Mouse (Mus musculus): ENCODE measurements around the gene Sertad2.

The Sertad2 gene

DNA sequence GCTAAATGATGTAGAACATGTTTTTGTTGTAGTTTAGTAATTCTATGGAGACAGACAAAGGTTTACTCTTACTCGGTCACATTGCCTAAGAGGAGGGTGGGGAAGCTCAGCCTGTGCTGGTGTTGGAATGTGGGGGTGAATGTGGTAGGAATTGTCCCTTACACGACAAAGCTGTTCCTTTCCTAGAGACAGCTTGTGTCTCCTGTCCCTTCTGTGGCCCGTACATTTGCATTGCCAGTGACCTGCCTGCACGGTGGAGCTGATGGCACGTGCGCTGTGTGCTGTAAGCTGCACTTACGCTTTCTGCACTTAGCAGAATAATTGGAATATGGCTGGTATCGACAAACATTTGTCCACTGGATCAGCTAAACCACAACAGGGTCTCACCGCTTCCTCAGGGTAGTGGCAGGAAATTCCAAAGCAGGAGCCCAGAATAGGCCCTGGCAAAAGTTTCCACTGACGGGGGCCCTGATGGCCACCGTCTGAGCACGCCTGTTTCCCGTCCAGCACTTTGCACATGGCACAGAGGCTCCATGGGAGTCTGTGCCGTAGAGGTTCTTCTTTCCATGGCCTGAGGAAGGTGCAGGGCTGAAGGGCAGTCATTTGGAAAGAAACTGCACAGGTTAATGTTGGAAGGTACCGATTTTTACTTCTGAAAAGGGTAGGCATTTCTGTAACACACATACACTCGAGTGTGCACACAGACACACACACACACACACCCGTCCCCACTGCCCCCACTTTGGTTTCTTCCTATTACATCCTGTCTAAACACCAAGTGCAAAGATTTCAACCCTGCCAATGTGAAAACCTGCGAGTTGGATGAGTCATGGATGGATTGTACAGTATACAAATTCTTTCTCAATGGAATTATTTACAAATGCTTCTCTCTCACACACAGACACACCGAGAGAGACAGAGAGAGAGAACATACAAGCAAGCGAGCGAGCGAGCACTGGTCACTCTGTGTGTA lies 51.5 kb downstream of the Sertad2 start:
- DNase-seq (ENCODE audit: low spot score): no peak

DNA sequence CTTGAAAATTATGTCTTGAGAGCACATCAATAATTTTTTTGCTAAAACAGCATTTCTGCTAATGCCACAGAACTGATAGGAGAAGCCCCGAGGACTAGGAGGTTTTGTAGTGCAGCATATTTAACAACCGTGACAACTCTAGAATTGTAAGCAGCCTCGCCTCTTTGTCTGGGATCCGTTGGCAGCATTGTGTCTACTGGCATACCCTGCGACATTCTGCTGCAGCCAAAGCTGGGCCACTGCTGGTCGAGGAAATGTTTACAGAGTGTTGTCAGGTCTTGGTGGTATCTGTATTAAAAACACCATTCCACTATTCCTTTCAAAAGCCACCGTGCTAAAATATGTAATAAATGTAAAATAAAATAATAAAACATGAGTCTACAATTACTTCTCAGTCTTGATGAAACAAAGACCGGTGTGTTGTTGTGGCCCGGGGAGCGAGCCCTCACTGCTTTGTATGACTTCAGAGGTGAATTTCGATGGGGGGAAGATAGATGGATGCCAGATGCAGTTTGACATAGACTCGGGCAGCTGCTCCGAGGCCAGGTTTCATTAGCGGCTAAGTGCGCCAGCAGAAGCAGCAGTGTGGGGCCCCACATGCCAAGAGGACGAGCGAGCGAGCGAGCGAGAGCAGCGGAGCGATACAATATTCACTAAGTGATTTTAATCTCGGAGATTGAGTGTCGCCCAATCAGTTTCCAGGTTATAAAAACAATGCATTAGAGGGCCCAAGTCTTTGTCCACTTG lies 60.2 kb downstream of the Sertad2 start:
- no peak for DNase-seq (ENCODE audit: low spot score)

DNA sequence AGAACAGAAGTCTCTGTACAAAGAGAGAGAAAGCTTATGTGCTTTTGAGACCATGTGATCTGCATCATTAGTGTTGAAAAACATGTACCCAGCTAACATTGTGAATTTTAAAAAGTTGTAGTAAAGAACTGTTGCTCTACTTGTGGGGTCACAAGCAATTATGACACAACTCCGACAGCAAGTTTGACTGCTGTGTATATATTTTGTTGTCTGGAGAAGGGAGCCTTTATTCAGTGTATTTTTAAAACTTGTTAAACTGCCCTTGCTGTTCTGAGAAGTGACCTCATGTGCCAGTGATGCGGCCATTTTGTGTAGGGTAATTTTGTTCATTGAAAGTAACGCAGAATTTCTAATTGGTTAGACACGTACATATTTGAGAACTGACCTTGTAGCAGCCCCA lies 61.1 kb downstream of the Sertad2 start:
- DNase-seq (ENCODE audit: low spot score): no peak

DNA sequence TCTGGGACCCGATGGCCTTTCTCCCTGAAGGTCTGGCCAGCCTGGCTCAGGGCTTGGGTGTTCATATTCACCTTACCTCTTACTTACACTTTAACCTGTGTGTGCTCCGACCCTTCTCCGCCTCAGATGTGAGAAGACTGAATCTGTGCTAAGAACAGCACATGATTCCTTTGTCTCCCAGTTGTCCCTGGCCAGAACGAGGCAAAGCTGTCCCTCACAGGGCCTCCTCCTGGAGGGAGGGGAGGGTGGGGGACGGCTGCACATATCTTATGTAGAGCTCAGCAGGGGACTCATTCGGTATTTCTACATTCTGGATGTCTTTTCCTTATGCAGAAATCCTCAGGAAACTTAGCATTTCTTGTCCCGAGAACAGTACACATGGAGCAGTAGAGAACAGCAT lies 62.6 kb downstream of the Sertad2 start:
- no peak for DNase-seq (ENCODE audit: low spot score)

DNA sequence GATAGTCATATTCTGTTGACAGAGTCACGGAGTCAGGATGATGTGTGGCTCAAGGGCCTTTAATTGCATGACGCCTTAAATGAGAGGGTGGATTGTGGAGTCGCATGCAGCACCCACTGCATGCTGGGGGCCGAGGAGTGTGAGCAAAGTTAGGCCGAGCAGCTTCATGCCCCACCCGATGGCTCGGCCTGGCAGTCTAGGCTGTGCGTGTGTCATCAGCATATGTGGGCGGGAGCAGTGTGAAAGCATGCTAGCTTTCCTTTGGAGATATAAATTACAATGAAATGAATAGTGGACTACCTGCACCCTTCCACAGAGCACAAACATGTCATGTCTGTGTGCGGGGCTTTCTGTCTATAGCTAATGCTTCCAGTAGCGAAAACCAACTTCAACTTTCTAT lies 65.4 kb downstream of the Sertad2 start:
- DNase-seq (ENCODE audit: low spot score): no peak

DNA sequence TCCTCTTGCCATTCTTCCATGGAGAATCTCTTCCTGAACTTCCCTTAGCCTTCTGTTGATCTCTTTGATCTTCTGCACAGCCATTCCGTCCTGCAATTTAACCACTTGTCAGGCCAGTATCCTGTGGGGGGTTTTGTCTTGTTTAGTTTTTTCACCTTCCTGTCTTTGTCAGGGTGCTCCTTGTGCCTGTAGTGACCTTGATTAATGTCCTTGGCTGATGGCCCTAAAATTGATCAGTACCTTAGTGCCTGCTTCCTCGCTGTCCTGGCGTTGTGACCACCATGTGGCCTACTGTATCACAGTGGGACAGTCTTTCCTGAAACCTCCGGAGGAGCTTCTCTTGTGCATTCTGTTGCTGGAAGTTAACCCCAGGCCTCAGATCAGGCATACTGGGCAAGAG lies 70.2 kb downstream of the Sertad2 start:
- DNase-seq (ENCODE audit: low spot score): no peak

DNA sequence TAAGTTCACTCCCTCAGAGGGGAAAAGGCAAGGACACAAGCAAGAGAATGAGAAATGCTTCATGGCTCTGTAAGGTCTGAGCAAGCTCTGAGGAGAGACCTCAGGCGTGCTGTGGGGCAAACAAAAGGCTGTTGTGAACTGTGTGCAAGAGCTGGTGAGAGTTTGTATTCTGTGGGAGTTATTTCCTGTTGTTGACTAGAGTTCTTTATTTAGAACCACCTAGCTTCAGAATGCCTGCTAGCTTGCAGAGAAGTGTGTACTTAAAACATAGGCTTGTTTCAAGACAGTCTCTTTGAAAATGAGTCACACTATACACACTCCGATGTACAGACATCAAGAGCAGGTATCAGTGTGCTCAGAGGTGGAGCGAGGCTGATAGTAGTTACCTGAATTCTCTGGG lies 73.0 kb downstream of the Sertad2 start:
- no peak for DNase-seq (ENCODE audit: low spot score)

DNA sequence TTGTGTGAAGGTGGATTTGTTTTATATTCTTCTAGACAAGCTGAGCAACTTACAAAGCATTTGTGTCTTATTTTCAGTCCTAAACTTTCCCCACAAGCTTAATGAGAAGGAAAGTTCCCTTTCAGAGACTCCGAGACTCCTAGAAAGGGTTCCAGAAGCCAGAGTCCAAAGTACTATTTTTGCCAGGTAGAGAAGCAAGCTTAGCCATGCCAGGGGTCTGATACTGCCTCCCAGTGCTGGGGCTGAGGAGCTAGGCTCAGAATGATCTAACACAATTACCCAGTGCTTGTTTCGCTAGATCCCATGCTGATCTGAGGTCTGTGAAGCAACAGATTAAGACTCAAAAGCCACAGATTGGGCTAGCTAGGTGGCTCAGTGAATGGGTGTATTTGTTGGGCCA lies 84.1 kb downstream of the Sertad2 start:
- no peak for DNase-seq (ENCODE audit: low spot score)

DNA sequence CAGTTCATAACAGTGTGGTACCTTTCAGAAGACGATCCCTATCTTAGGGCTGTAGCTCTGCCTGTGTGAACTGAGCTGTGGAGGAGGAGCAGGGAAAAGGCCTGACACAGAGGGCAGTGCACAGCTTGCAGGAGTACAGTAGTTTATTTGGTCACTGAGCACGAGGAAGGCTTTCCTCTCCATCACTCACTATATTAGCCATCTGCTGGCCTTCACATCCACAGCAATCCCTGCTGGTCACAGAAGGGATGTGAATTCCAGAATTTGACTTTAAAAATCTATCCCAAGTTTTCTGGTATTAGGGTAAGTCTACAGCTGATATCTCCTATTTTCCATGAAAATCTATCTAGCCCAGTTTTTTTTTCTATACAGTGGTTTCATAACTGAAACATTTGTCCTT lies 85.2 kb downstream of the Sertad2 start:
- DNase-seq (ENCODE audit: low spot score): no peak

DNA sequence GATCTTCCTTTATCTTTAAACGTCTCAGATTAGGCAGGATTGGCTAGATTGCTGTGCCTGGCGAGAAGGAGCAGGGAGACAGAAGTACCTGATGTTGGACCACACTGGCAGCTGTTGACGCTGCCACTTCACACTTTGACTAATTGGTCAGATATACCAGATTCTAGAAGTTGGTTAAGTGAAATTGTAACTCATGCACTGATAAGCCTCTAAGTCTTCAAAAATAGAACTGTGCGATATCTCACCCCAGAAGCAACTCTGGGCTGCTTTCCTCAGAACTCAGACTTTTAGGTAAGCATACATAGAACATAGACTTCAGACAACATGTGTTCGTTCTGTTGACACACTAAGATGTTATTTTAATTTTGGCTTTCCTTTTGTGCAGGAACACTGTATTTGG lies 86.6 kb downstream of the Sertad2 start:
- no peak for DNase-seq (ENCODE audit: low spot score)

DNA sequence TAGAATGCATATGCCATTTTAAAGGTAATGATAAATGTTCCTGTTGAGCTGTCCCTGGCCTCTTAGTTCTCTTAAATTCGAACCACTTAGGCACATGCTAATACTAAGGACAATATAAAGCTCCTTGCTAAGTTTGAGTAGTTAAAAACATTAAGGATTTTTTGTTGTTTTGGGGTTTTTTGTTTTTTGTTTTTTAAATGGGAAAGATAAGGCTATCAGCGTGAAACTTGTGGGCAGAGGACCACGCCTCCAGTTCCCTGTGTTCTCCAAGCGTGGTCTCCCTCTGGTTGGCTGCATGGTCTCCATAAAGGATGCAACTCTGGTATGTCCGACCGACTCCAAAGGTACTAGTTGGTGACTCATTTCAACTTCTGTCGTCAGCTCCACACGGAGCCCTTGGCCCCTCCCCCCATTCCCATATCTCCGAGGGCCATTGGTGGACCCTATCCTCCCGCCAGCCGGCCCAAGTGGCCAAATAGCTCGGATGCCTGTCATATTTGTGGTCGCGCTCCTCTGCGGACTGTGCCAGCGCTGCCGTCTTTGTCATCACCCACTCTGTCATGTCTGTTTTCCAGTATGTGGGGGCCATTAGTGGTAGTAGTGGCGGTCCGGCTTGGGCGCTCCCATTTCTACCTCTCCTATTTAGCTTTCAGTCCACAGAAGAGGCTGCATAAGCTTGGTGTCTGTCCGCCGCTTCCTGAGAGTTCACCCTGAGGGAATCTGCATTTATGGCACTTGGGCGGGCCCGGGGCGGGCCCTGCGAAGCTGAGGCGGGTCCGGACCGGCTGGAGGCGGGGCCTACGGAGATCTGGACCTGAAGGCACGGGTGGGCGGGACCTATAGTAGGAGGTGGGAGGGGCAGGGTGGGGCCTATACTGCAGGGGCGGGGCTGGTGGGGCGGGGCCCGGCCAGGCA lies 88.2 kb downstream of the Sertad2 start:
- DNase-seq (ENCODE audit: low spot score): peak; percentile 87

DNA sequence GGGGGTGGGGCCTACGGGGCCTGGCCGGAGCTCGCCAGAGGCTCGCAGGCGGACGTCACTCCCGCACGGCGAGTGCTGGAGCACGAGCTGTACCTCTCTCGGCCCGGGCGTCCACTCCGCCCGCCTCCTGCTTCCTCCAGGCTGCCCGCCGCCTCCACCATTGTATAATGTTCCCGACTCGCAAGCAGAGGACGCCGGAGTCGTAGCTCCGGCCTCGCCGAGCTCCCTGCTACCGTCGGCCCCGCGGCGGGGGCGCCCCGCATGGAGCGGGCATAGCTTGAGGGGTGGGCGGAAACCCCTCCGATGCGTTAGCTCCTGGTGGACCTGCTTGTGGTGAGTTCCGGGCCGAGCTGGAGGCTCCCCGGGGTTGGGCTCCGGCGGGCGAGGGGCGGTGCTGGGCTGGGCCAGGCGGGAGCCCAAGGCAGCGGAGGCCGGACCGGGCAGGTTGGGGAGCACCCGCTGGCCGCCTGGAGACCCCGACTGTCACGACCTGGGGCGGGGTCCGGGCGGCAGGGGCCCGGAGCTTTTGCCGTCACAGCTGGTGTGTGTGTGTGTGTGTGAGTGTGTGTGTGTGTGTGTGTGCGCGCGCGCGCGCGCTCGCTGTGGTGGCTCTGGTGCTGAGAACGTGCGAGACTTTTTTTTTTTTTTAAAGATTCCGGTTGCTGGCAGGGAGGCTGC lies 89.0 kb downstream of the Sertad2 start:
- DNase-seq (ENCODE audit: low spot score): peak; percentile 78

DNA sequence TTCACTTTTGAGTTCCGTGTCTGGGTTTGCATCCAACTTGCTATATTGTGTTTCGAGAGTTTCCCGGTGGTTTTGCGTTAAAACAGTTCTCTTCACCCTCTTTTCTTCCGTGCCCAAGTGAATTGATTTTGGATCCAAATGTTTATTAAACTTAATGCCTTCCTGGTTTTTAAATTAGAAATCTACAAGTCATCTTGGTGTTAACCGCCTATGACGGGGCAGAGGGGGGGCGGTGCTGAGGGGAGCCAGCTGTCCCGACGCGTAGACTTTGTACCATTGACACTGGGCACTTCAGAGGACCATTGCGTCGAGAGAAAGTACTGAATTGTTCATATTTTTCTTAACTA lies 89.5 kb downstream of the Sertad2 start:
- DNase-seq (ENCODE audit: low spot score): no peak

DNA sequence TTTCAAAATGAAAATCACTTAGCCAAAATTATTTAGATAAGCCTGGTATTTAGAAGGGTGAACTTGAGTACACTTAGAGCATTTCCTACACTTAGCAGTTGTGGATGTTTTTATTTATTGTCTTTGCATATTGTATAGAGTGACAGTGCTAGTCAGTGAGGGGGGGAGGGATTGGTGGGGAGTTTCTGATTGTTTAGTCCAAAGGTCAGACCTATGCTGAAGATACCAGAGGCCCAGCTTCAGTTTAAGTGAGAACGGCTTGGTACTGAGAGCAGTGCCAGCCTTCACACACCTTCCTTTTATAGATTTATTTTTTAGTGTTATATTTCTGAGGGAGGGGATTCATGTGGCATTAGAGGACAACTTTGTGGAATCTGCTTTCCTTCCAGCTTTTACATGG lies 91.5 kb downstream of the Sertad2 start:
- no peak for DNase-seq (ENCODE audit: low spot score)

DNA sequence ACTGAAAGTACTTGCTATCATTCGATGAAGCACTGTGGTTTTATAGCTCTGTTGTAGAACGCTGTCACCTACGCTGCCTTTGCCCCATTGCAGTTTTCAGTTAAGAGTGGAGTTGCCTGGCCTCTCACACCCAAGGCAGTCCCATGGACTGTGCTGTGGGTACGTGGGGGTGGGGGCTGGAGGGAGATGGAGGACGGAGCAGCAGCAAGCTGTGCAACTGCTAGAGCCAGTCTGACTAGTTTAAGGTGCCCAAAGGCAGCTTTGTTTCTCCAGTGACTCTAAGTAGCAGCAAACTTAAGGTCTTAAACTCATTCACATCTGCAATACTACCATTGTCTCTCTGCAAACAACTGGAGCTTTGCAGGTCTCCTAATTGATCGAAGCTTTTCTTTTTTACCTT lies 92.6 kb downstream of the Sertad2 start:
- no peak for DNase-seq (ENCODE audit: low spot score)

DNA sequence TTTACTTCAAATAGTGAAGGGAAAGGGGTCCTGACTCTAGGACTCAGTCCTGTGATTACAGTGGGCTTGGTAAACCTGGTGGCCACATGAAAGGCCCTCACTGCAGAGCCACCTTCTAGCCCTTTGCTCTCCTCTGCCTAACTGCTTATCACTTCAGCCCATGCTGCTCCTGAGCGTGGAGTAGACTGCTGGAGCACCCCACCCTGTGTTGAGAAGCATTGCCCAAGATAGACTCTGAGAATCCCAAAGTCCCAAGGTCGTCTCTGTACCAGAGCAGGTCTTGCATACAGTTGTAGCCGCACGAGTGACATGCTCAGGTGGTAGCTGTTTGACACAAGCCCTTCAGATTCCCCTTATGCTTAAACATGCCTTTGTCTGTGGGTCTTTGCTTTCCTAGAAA lies 93.1 kb downstream of the Sertad2 start:
- DNase-seq (ENCODE audit: low spot score): no peak

DNA sequence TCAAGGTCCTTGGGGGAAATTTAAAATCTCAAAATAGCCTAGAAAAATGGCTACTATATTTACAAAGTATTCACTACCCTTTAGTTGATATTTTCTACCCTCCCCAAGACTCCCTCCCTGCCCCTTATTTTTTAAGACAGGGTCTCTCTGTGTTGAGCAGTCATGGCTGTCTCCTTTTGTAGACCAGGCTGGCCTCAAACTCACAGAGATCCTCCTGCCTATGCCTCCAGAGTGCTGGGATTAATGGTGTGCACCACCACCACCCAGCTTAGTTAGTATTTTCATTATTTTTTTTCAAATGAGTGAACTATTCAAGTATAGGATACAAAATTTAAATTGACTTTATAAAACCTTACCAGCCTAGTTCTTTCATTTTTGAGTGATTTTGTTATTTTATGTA lies 94.0 kb downstream of the Sertad2 start:
- no peak for DNase-seq (ENCODE audit: low spot score)

DNA sequence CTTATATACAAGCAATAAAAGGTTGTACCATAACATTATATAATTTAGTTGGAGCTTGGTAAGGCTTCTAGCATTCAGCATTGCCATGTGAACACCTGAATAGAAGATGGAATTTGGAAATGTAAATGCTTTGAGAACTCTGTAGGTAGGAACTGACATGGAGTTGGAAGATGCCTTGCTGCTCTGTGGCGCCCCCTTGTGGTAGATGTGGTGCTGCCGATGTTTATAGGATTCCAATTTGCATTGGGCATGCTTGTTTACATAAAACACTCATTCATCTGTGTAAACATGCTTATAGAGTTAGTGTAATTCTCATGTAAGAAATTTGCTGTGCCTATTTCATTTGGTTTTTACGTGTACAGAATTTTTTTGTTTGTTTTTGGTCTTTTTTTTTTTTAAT lies 95.8 kb downstream of the Sertad2 start:
- DNase-seq (ENCODE audit: low spot score): no peak

DNA sequence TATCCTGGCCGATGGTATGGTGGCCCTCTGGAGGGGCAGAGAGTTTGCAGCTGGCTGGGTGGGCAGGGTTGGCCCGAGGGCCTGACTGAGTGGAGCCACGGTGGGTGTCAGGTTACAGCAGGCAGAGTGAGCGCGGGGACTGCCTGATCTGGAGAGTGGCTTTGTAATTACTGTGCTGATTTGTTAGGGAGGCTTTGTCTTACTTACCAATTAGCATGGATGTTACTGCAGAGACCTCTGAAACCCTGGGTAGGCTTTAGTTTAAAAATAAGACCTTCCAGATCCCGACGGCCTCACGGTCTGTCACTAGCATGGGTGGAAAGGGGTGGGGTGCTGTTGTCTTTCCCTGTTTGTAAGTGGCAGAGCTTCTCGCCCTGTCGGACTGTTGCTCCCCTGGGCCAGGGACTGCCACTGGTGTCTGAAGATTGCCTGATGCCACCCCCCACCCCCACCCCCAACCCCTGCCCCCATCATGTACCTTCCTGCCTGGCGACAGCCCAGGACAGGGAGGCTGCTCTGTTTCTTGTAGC lies 96.9 kb downstream of the Sertad2 start:
- no peak for DNase-seq (ENCODE audit: low spot score)

DNA sequence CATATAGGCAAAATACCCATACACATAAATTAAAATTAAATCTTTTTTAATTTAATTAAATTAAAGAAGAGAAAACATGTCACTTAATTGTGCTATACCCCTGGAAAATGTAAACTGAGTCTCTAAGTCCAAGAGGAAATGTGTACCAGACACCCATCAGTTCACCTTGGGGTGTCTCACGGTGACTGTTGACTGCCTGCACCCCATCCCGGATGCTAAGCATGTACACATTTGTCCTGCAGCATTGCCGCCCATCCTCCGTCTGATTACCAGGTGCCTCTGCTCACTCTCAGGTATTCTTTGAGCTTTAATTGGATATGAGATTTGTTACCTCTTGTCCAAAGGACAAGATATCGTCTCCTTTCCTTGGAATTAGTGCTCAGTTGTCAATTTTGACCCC lies 99.3 kb downstream of the Sertad2 start:
- no peak for DNase-seq (ENCODE audit: low spot score)

DNA sequence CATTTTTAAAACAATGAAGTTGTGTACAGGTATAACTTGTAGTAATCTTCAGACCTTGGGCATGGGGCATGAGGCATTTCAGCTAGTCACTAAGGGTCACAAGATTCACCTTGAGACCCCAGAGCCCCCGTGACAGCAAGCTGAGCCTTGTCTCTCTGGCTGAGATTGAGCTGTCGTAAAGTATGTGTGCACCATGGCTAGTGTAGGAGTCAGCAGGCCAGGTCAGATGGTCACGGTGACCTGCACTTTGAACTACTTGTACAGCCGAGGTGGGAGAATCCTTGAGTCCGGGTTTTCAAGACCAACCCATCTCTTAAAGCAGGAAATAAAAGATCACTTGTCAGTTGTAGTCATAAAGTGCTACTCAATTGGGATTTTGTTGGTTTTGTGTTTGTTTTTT lies 100.1 kb downstream of the Sertad2 start:
- no peak for DNase-seq (ENCODE audit: low spot score)

DNA sequence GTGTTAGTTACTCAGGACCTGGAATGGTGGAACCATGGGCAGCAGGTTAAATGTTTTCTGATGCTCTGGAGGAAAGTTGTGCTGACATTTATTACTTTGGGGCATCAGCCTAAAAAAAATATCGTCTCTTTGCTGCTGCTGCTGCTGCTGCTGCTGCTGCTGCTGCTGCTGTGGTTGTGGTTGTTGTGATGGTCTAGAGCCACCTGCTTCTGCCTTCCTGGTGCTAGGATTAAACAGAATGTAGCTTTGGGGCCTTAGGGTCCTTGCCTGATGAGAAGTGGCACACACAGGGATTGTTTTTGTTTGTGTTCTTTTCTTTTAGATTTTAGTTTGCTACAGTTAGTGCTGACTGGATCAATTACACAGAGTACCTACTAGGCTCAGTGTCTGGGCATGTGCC lies 101.1 kb downstream of the Sertad2 start:
- DNase-seq (ENCODE audit: low spot score): no peak
